Mouse (Mus musculus): ENCODE results near the gene Rps18.

- TF ChIP-seq CTCF (IDR thresholded peaks at IDR 0.05; ENCODE audit: borderline replicate concordance, extremely low read depth, insufficient read depth, insufficient read length) (no peak), POLR2A (IDR thresholded peaks at IDR 0.05; ENCODE audit: borderline replicate concordance, extremely low read depth, insufficient read depth, insufficient read length, poor library complexity, severe bottlenecking) (no peak)
Observed at GRCm38 (mm10) chr17:33913905-33914304, 41.9 kb downstream of the Rps18 start.

Data from brain, embryonic 14.5 days (tissue).